Mouse (Mus musculus) adrenal gland, postnatal 14 days (tissue): ENCODE results near the gene Pitpnc1. TPM values are rescaled to one million over a fixed set of nuclear protein-coding genes. Genes with fewer than 3 reads are reported as not detected.

Experiments used
- DNase-seq: peaks from one replicate; pipeline ENCODE4 v3.0.0; 2021; ENCODE audit warnings: mixed read lengths
- total RNA-seq: library from RNA; stranded (reverse); gene quantifications from 2 replicates; pipeline ENCODE4 v1.2.3, GENCODE M21; 2021

The Pitpnc1 gene
- total RNA-seq, 1 experiment from 2014 or later, result 34.1 TPM

- DNase-seq, result no peak
Observed at GRCm38 (mm10) chr11:107443121-107444095, 27.1 kb downstream of the Pitpnc1 start.

GRCm38 (mm10) chr11:107441050-107441449 lies 29.4 kb downstream of the Pitpnc1 start:
- no peak for DNase-seq

- DNase-seq, result no peak
Observed at GRCm38 (mm10) chr11:107438140-107438539, 32.4 kb downstream of the Pitpnc1 start.

- DNase-seq, result peak; percentile 45
Observed at GRCm38 (mm10) chr11:107437723-107438122, 32.8 kb downstream of the Pitpnc1 start.

- no peak for DNase-seq
Observed at GRCm38 (mm10) chr11:107435776-107436449, 34.6 kb downstream of the Pitpnc1 start.

- DNase-seq, result peak; percentile 23
Observed at GRCm38 (mm10) chr11:107431197-107431965, 39.1 kb downstream of the Pitpnc1 start.

GRCm38 (mm10) chr11:107428011-107428410 lies 42.5 kb downstream of the Pitpnc1 start:
- DNase-seq, result peak; percentile 29

- no peak for DNase-seq
Observed at GRCm38 (mm10) chr11:107424176-107424575, 46.3 kb downstream of the Pitpnc1 start.

GRCm38 (mm10) chr11:107422356-107422754 lies 48.1 kb downstream of the Pitpnc1 start:
- DNase-seq, result no peak

- no peak for DNase-seq
Observed at GRCm38 (mm10) chr11:107421751-107422355, 48.6 kb downstream of the Pitpnc1 start.

GRCm38 (mm10) chr11:107419925-107420324 lies 50.6 kb downstream of the Pitpnc1 start:
- DNase-seq, result no peak

GRCm38 (mm10) chr11:107417041-107417583 lies 53.4 kb downstream of the Pitpnc1 start:
- DNase-seq, result peak; percentile 40

- peak; percentile 17 for DNase-seq
Observed at GRCm38 (mm10) chr11:107416561-107416926, 54.0 kb downstream of the Pitpnc1 start.

GRCm38 (mm10) chr11:107415901-107416560 lies 54.5 kb downstream of the Pitpnc1 start:
- DNase-seq, result no peak

GRCm38 (mm10) chr11:107414996-107415747 lies 55.3 kb downstream of the Pitpnc1 start:
- DNase-seq, result no peak

- peak; percentile 24 for DNase-seq
Observed at GRCm38 (mm10) chr11:107413251-107413655, 57.2 kb downstream of the Pitpnc1 start.

- no peak for DNase-seq
Observed at GRCm38 (mm10) chr11:107412128-107412527, 58.4 kb downstream of the Pitpnc1 start.

- no peak for DNase-seq
Observed at GRCm38 (mm10) chr11:107411576-107411975, 58.9 kb downstream of the Pitpnc1 start.

- no peak for DNase-seq
Observed at GRCm38 (mm10) chr11:107410804-107411203, 59.7 kb downstream of the Pitpnc1 start.

- DNase-seq, result no peak
Observed at GRCm38 (mm10) chr11:107410090-107410732, 60.3 kb downstream of the Pitpnc1 start.
